Mouse (Mus musculus): ENCODE measurements around the gene Ly6g5b. TPM values are rescaled to one million over a fixed set of nuclear protein-coding genes. Genes with fewer than 3 reads are reported as not detected.
"Not testable (repeated sequence)": the region's sequence is repeated elsewhere in the genome, so short reads cannot be mapped to it uniquely, and the experiment has no call there.

The Ly6g5b gene
- polyA plus RNA-seq, 1 experiment from 2014 or later = 0.59 TPM

- peak; percentile 20 for TF ChIP-seq CTCF (IDR thresholded peaks at IDR 0.05; ENCODE audit: low read depth)
- Histone ChIP-seq H3K4me3 (ENCODE audit: low read depth, low read length) (peak within 1 kb of the TSS; percentile 60), H3K9ac (ENCODE audit: low read depth, low read length) (peak within 1 kb of the TSS; percentile 78), H3K9me3 (ENCODE audit: control insufficient read depth) (no peaks in the 10 kb centered on the region), H3K4me1 (replicated peaks; ENCODE audit: control insufficient read depth, insufficient read depth, low read length) (peaks cover 6% of the 10 kb centered on the region; the same call in 1 of the 2 replicates), H3K36me3 (ENCODE audit: control insufficient read depth, insufficient read depth) (peaks cover 26% of the 10 kb centered on the region; the same call in 1 of the 2 replicates), H3K27me3 (replicated peaks; ENCODE audit: control insufficient read depth, insufficient read depth, low read length) (no peaks in the 10 kb centered on the region), H3K27ac (ENCODE audit: low read depth, low read length) (peak within 1 kb of the TSS; percentile 91), H3K4me2 (replicated peaks; ENCODE audit: low read depth) (peak within 1 kb of the TSS; percentile 84)
- peak; percentile 59 for ATAC-seq
- WGBS = under 1% methylated on average over 36 of the region's 36 CpGs
These were observed 11.0 kb upstream of the Ly6g5b start, which contains the start of gene D17H6S53E for GRCm38 (mm10) chr17:35126206-35126611. Gene D17H6S53E (plus strand): TSS chr17:35126373.

DNA sequence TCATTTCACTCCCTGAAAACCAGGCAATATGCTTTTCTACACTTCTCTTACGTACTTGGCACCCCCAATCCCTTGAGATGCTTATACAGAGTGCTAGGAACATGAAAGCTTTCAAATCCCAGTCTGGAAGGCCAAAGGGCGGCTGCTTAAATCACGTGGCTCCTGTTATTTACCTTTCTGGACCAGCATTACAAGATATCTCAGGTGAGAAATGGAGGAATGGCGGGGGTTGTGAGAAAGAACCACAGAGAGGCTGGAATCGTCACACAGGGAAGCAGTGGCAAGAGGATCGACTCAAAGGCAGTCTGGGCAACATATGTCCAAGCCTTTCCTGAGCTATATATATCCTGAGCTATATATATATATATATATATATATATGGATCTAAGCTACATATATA is 10.3 kb upstream of the Ly6g5b start:
- Histone ChIP-seq H3K9ac (ENCODE audit: low read depth, low read length) (peak overlapping the region; percentile 78), H3K4me3 (ENCODE audit: low read depth, low read length) (peak overlapping the region; percentile 60), H3K36me3 (ENCODE audit: control insufficient read depth, insufficient read depth) (peaks cover 26% of the 10 kb centered on the region; the same call in 1 of the 2 replicates), H3K4me1 (replicated peaks; ENCODE audit: control insufficient read depth, insufficient read depth, low read length) (peaks cover 6% of the 10 kb centered on the region; the same call in 1 of the 2 replicates), H3K27ac (ENCODE audit: low read depth, low read length) (peak overlapping the region; percentile 91), H3K27me3 (replicated peaks; ENCODE audit: control insufficient read depth, insufficient read depth, low read length) (no peaks in the 10 kb centered on the region), H3K9me3 (ENCODE audit: control insufficient read depth) (no peaks in the 10 kb centered on the region), H3K4me2 (replicated peaks; ENCODE audit: low read depth) (peak overlapping the region; percentile 84)
- 9% methylated on average over 6 of the region's 6 CpGs for WGBS
- peak; percentile 3; the same call in 1 of the 2 replicates for ATAC-seq
- TF ChIP-seq CTCF (IDR thresholded peaks at IDR 0.05; ENCODE audit: low read depth) = no peak

DNA sequence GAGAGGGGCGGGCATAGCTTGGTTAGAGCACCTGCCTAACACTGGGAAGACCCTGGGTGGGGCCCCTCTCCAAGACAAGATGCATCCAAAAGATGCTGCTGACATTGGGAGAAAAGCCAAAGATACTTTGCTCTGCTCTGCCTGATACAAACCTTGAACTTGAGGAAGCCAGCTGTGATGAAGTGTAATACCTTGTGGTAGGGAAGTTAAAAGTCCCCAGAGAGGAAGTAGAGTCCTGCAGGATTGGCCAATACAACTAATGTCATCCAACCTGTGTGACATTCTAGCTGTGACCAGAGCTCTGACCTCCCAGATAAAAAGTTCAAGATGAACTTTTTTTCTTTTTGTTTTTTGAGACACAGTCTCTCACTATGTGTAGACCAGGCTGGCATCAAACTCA is 9.9 kb upstream of the Ly6g5b start:
- Histone ChIP-seq H3K27me3 (replicated peaks; ENCODE audit: control insufficient read depth, insufficient read depth, low read length) (no peaks in the 10 kb centered on the region), H3K9me3 (ENCODE audit: control insufficient read depth) (no peaks in the 10 kb centered on the region), H3K4me1 (replicated peaks; ENCODE audit: control insufficient read depth, insufficient read depth, low read length) (peaks cover 6% of the 10 kb centered on the region; the same call in 1 of the 2 replicates), H3K36me3 (ENCODE audit: control insufficient read depth, insufficient read depth) (peaks cover 25% of the 10 kb centered on the region; the same call in 1 of the 2 replicates), H3K9ac (ENCODE audit: low read depth, low read length) (peak overlapping the region; percentile 78; the same call in 1 of the 2 replicates), H3K4me3 (ENCODE audit: low read depth, low read length) (no peak overlapping the region), H3K4me2 (replicated peaks; ENCODE audit: low read depth) (peak overlapping the region; percentile 84), H3K27ac (ENCODE audit: low read depth, low read length) (peak overlapping the region; percentile 91)
- 96% methylated on average over 1 of the region's 1 CpGs for WGBS
- ATAC-seq = no peak
- no peak for TF ChIP-seq CTCF (IDR thresholded peaks at IDR 0.05; ENCODE audit: low read depth)

DNA sequence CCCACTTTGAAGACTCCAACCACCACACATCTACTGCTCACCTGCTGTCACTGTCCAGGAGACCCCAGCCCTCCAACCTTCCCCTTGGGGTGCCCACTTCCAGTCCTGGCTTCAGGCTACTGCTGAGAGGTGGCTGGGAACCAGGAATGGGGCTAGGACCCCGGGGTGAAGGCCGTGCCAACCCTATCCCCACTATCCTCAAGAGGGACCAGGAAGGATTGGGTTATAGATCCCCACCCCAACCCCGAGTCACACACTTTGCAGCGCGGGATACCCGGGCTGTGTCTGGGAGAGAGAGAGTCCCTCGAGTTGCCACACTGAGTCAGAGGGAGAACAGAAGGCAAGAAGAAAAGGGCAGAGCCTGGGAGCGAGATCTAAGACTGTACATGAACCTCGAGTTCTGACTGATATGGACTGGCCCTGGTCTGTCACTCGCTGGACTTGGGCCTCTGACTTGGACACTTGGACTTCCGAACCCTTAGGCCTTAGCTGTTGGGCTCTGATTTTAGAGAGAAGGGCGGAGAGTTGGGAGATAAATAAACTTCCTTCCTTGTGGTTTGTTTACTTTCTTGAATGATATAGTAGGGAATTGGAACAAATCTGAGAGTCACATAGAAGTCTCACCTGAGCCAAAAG is 9.2 kb upstream of the Ly6g5b start:
- H3K27ac ChIP-seq (ENCODE audit: low read depth, low read length) = peak overlapping the region; percentile 91
- ATAC-seq = peak; percentile 42
- not testable (repeated sequence) for H3K27me3 ChIP-seq (replicated peaks; ENCODE audit: control insufficient read depth, insufficient read depth, low read length); H3K4me1 ChIP-seq (replicated peaks; ENCODE audit: control insufficient read depth, insufficient read depth, low read length); H3K9me3 ChIP-seq (ENCODE audit: control insufficient read depth); H3K4me3 ChIP-seq (ENCODE audit: low read depth, low read length); H3K9ac ChIP-seq (ENCODE audit: low read depth, low read length); H3K4me2 ChIP-seq (replicated peaks; ENCODE audit: low read depth)
- H3K36me3 ChIP-seq (ENCODE audit: control insufficient read depth, insufficient read depth) = peaks cover 23% of the 10 kb centered on the region; the same call in 1 of the 2 replicates
- WGBS = 64% methylated on average over 12 of the region's 12 CpGs

DNA sequence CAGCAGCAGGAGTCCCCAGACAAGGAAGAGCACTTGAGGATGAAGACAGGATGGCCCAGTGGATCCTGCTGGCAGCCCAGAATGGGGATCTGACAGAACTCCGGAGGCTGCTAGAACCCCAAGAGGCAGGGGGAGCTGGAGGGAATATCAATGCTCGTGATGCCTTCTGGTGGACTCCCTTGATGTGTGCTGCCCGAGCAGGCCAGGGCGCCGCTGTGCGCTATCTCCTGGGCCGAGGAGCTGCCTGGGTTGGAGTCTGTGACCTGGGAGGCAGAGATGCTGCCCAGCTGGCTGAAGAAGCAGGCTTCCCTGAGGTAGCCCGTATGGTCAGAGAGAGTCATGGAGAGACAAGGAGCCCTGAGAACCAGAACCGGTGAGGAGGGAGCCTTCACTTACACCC is 8.1 kb upstream of the Ly6g5b start:
- H3K27me3 ChIP-seq (replicated peaks; ENCODE audit: control insufficient read depth, insufficient read depth, low read length); H3K4me2 ChIP-seq (replicated peaks; ENCODE audit: low read depth); H3K27ac ChIP-seq (ENCODE audit: low read depth, low read length); ATAC-seq; H3K9ac ChIP-seq (ENCODE audit: low read depth, low read length); H3K4me3 ChIP-seq (ENCODE audit: low read depth, low read length); H3K9me3 ChIP-seq (ENCODE audit: control insufficient read depth); H3K4me1 ChIP-seq (replicated peaks; ENCODE audit: control insufficient read depth, insufficient read depth, low read length): not testable (repeated sequence)
- peaks cover 22% of the 10 kb centered on the region; the same call in 1 of the 2 replicates for H3K36me3 ChIP-seq (ENCODE audit: control insufficient read depth, insufficient read depth)
- WGBS = 91% methylated on average over 9 of the region's 9 CpGs

DNA sequence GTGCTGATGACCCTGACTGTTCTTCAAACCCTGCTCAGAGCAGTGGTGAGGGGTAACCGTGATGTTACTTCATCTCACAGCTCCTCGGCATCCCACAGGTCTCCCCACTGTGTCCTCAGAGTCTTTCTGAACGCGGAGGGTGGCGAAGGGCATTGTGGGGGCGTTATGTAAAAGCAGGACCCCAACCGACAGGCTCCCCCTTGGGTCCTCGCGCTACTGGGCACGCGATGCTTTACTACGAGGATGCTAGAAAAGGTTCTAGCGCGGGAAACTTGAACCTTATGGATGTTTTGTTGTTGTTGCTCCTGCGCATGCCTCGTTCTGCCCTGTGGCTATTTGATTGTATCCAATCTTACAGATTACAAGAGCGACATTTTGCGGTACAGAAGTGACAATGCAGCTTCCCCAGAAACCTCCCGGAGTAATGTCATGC is 6.7 kb upstream of the Ly6g5b start, which contains the start of gene Csnk2b:
TSS of gene Csnk2b (minus strand) at position 183 of the 433 bp plus-strand sequence.
- Histone ChIP-seq H3K27me3 (replicated peaks; ENCODE audit: control insufficient read depth, insufficient read depth, low read length) (no peaks in the 10 kb centered on the region), H3K4me1 (replicated peaks; ENCODE audit: control insufficient read depth, insufficient read depth, low read length) (peaks cover 6% of the 10 kb centered on the region; the same call in 1 of the 2 replicates), H3K4me3 (ENCODE audit: low read depth, low read length) (peak within 1 kb of the TSS; percentile 86), H3K9me3 (ENCODE audit: control insufficient read depth) (no peaks in the 10 kb centered on the region), H3K9ac (ENCODE audit: low read depth, low read length) (peak within 1 kb of the TSS; percentile 84), H3K36me3 (ENCODE audit: control insufficient read depth, insufficient read depth) (peaks cover 25% of the 10 kb centered on the region), H3K4me2 (replicated peaks; ENCODE audit: low read depth) (peak within 1 kb of the TSS; percentile 92), H3K27ac (ENCODE audit: low read depth, low read length) (peak within 1 kb of the TSS; percentile 89)
- peak; percentile 62 for TF ChIP-seq CTCF (IDR thresholded peaks at IDR 0.05; ENCODE audit: low read depth)
- under 1% methylated on average over 19 of the region's 19 CpGs for WGBS
- ATAC-seq = no peak
